Mouse (Mus musculus) MEL-GATA-1-ER (cell line): ENCODE measurements around the gene Ints7.

Source experiments
- DNase-seq: peaks from one replicate; pipeline ENCODE4 v3.0.0-alpha.2; 2012; ENCODE audit warnings: low read depth; ENCODE audit errors: extremely low read depth

Ints7 gene

DNA sequence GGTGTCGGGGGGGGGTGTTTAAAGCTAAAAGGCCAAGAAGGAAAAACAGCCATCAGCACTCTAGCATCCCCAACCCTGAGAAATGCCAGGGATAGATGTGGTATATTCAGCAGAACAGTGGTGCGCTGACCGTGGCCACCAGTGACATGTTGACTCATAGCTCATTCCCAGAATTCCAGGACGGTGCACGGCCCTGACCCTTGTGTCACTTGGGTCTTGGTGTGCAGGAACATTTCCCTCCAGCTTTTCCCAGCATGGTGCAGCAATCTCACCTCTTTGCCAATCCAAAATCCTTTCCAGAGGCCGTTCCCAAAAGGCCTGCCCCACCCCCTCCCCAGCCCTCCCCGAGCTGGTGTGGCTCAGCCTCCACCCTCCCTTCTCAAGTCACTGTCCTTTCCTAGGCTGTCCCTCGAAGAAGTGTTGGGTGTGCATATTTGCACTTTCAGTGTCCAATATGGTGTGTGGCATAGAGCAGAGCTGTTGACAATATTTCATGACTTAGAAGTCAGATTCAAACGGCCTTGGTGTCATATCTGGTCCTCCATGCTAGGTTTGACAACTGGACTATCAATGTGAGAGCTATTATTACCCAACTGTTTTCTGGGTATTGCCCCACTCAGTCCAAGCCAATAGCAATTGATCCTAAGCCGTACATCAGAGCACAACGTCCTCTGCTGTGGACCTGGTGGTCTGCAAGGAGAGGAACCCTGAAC lies 53.2 kb downstream of the Ints7 start:
- no peak for DNase-seq

DNA sequence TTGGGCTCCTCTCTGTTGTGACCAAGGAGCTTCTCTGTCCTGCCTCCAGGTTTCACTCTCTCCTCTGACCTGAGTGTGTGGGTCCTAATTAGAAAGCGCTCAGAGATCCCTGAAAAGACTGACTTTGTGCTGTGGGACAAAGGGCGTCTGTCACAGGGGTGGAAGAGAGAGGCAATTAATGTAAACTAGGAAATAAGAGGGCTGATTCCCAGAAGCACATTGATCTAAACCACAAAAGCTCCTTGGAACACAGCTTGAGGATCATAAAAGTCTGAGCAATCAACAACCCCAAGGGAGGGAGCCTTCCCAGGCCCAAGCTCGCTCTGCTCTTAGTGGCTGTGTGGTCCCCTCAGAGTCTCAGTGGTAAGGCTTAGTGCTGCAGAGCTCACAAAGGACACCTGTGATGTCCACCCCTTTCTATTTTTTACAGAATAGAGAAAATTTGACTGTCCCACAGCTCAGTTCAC lies 53.8 kb downstream of the Ints7 start:
- no peak for DNase-seq

DNA sequence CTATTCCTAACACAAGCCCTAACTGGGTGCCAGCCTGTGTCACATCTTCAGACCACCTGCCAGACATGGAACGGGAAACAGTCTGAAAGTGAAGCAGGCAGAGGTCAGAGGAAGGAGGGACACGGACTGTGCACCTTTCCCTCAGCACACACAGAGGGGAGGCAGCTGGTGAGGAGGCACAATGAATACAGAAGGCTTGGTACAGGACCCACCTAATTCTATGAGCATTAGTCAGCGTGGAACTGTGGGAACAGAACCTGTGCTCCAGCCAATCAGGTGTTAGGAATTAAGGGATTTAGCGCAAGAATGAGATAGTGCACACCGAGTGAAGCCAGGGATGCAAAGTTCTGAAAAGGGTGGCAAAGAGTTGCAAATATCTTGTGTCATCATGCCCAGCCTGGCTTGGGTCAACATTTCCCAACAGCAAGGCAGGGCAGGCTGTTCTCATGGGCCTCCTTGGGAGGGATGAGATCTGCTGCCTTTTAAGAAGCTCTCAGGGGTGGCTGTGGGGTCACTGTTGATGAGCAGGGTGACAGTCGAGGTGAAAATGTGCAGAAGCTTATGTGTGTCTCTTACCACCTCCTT lies 57.2 kb downstream of the Ints7 start:
- no peak for DNase-seq

DNA sequence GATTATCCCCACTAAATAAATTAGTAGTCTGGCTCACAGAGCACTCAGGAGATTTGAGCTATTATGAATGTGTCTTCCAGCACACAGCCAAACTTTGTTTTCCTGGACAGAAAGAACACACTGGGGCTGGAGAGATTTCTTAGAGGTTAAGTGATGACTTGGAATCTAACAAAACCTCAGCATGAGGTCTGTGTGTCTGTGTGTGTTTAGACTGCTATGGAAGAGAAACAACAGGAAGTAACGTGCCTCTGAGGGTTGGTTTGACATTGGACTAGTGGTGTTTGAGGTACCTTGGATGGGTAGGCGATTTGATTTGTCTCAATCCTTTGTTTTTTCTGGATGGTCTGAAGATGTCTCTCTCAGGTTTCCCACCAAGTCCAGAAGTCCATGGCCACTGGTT lies 58.7 kb downstream of the Ints7 start:
- no peak for DNase-seq

DNA sequence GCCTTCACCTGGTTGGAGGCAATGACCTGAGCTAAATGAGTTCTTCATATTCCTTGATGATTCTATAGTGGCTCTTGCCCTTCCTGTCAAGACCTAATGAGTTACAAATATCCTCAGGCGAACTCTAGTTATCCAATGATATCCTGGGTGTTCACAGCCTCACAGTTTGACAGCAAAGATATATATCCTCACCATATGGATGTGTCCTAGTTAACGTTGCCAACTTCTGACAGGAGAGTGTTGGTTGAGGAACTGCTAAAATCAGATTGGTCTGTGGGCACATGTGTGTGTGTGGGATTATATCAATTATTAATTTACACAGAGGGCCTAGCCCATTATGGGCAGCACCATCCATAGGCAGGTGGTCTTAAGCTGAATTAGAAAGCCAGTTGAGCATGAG lies 63.0 kb downstream of the Ints7 start:
- DNase-seq = no peak

DNA sequence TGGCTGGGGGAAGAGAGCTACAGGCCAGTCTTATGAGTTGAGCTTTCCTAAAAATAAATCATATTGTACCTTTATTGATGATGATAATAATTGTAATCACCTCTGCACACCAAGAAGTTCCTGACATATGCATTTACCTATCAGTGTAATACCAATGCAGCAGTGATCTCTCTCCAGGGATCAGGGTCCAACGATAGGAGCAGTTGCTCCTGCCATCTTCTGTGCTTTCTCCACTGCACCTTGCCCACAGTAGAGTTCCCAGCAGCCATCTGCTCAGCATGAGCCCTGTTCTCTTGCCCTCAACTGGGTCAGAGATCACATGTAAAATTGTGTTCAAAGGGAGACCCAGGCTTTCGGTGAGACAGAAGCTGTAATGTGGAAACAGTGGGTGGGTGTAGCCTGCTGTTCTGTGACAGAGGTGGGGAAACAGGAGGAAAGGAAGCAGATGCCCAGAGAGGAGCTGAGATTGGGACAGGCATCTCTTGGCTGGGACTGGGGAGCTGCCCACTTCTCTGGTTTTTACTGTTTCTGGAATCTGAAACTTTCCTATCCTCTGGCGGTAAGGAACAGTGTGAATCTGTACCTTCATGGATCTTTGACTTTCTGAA lies 63.9 kb downstream of the Ints7 start:
- DNase-seq = no peak

DNA sequence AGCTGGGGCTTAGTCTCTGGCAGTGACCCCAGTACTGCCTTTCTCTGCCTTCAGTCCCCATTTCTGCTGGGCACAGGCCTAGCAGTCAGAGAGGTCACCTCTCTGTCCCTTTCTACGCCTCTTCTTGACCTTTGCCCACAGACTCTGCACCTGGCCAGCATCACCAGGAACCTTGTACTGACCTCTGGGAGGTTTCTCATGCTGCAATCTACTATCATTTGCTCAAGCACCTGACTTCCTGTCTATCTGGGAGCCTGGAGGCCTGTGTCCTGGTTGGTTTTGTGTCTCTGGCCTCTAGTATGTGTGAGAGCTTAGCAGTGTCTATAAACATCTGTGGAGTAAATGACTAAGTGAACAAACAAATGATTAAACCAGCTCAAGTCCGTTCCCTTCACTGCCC lies 64.7 kb downstream of the Ints7 start:
- DNase-seq = no peak

DNA sequence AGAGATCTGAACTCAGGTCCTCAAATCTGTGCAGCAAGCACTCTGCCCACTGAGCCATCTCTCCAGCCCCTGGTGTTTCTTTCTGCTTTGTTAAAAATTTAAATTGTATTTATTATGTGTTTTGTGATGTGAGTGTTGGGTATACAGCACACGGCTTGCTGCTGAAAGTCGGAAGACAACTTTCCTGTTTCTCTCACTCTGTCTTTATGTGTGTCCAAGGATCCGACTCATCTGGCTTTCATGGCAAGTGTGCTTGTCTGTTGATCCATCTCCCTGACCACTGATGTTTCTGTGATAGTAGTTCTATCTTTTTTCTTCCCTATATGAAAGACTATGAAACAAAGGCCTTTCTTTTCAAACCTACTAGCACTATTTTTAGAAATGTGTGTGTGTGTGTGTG lies 65.4 kb downstream of the Ints7 start:
- DNase-seq = no peak

DNA sequence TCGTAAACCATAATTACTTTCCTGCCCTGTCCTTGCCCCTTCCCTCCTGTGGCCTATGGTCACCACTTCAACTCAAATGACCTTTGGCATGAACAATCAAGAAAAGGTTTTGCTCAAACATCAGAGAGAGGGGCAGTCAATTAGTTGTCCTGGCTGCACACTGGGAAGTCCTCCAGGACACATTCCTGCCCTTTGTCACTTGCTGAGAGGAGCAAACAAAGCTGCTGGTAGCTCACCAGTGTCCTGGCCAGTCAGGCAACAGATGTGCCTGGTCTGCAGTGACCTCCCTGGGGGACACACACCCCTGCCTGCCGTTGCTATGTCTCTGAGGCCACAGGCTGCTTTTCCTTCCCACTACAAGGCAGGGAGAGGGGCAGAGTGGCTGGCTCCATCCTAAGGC lies 66.0 kb downstream of the Ints7 start:
- DNase-seq = no peak

DNA sequence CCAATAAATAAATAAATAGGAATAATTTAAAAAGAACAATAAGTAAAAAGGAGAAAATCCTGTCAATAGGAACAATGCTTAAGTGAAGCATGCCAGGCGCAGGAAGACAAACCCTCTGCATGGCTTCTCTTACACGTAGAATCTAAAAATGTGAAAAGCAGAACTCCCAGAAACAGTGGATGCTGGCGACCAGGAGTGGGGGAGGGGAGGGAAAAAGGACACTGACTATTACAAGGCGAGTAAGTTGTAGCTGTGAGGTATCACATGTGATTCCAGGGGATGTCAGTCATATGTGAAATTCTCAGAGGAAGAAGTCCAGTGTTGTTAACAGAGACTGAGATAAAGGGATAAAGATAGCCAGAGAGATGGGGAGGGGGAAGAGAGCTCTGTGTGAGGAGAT lies 67.5 kb downstream of the Ints7 start:
- DNase-seq = no peak

DNA sequence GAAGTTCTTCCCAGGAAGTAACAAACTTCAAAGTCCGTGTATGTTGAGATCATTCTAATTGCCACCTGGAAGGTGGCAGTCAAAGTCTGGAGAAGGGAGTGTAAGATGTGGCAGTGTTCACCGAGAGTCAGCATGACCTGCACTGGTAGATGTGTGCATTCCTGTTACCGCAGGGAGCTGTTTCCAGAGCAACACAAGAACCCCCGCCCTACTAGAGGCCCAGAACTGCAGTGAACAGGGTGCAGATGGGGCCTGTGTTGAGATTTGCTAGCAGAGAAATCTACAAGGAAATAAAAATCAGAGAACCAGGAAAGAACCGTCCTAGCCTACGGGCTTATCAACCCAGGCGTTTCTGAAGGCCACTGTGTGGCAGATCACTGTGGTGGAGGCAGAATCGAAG lies 70.5 kb downstream of the Ints7 start:
- DNase-seq = no peak

DNA sequence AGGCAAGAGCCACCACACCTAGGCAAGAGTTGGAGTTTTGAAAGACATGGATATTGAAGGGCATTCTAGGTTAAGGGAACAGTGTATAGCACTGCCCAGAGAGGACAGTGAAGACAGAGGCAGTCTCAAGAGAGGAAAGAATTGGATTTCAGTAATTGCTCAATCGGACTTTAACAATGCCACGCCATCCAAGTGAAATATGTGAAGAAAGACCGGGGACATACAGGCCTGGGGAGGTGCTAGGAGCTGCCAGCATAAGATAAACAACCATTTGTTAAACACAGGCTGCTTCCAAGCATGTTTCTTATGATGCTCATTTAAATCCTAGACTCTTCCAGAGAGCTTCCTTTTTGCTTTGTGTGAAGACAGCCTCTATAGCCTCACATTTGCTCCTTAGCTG lies 72.2 kb downstream of the Ints7 start:
- no peak for DNase-seq

DNA sequence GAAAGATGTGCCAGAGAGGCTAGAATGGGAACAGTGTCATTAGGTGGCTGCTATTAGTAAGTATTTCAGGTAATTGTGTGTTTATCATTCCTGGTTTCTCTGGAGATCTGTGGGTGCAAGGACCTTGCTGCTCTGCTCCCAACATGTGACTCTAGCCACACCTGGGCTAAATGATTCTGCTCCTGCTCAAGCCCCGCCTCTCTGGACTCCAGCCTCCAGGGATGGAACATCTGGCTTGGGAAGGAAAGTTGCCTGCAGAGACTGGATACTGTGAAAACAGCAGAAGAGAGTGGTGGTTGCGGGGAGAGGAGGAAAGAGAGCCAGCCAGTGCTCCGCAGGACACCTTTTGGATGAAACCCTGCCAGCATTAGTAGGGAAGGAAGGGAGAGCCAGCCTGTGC lies 84.0 kb downstream of the Ints7 start:
- no peak for DNase-seq

DNA sequence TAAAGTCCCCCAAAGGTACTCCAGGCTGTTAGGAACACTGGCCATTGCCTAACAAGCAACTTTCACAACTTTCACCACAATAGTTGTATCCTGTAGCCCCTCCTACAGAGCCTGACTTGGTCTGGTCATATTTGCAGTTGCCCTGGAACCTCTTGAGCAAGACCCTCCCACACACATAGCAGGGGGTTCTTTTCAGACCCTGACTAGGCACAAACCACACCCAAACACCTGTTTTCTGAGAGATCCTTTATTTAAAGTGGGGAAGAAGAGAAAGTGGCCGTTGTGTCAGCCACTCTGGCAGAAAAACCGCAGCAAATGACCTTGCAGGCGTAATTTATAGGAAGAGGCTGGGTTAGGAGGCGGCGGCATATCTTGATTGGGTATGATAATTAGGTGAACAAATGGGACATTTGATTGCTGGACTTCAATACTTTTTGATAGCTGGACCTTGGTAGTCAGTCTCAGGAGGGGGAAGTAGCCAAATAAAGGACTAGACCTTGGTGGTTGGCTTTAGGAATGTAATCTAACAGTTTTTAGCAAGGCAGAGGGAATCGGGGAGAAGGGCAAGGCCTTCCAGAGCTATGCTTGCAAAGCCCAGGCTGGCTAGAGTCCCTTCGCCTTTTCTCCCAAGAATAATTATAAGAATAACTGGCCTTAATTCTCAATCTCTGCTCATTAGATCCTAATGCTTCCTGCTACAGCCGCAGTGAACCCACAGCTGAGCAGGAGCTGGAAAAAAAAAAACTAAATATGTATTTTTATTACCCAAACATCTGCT lies 85.8 kb downstream of the Ints7 start:
- DNase-seq = no peak

DNA sequence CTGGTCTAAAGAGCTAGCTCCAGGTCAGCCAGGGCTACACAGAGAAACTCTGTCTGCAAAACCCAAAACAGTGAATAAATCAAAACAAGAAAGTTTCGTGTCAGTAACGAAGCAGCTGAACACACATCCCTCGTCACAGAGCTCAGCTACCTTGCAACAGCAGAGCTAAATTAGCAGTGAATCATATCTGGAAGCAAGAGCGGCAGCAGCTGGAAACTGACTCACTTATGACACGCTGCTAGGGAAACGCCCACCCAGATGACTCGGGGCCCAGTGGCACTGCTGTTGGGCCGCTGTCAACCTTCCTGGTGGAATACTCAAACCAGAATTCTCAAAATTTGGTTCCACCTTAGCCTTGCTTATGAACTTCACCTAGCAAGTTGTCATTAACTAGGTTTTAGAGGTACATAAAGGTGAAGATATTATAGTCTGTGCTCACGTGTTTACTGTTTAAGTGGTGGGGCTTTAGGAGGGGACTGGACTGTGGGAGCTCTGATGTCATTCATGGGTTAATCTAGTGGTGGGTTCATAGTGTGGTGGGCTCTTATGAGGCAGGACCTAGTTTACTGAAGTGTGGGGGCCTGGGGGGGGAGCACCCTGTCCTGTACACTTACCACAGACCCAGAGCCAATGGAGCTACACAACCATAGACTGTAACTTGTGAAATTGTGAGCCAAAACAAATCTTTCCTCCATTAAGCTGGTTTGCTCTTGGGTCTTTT lies 86.9 kb downstream of the Ints7 start:
- DNase-seq = no peak

DNA sequence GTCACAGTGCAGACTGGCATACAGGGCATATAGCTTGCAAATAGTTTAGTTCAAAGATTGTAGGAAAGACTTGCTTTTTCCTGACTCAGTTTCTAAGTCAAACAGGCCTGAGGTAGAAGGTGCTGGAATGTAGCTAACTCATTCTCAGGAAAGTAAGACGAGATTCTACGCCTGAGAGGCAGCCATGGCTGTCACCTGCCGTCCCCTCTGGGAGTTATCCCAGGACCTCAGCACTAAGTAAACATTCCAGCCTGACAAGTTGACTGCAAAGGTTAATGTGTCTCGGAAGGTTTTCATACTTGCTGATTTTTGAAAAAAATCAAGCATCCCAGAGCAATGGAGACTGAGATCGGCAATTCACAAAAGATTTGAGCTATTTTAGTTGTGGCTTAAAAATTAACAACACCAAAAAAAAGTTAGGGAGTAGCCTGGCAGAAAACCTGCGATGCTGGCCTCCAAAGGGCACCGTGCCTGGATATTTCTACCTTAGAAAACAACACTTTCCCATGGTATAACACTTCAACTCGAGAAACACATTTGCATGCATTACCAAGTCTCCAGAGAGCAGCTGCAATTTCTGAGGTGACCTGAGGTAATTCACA lies 87.6 kb downstream of the Ints7 start:
- no peak for DNase-seq

DNA sequence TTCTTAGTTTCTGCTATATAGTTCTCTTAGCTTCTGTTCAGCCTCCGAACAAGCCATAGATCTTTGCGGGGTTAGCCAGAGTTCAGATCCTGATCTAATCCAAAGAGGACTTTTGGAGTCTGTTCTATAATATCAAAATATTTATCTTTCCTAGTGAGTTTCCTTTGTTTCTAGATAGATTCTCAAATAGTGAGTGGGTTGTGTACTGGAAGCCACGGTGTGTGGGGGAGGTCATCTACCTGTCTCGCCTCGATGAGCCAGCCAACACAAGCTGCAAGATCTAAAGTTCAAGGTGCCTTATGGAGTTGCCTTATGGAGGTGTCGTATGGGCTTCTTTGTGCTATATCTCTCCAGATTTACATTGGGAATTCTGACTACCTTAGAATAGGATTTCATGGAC lies 88.2 kb downstream of the Ints7 start:
- DNase-seq = no peak

DNA sequence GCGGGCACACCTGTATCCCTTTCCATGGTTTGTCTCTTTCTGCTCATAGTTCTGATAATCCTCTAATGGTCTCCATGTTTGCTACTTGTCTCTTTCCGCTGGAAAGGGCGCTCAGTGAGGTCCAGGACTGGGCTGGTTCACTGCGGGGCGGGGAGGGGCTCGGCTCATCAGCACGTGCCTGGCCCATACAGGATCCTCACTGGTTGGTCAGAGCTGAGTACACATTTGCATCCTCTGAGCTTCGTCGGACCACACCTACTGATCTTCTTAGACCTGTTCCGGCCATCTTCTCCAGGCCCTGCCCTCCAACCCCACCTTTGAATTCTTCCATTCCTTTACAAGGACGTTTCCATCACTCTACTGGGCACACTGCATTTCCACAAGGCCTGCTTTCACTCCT lies 90.9 kb downstream of the Ints7 start:
- DNase-seq = no peak

DNA sequence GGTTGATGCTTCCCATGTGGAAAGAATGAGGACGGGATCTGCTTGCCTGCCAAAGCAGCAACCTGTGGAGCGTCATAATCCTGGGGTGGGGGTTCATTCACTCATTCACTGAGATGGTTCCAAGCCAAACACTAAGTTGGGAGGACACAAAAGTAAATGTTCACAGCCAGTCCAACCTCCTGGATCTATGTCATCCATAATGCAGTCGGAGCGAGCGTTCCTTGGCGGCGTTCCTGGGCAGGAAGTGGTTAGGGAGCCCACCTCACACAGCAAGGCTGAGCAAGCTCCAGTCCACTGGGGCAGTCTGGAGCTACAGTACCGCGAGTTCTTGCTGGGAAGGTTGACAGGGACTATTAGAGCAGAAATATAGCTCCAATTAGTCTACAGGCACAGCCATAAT lies 92.6 kb downstream of the Ints7 start:
- no peak for DNase-seq
